Mouse (Mus musculus): ENCODE results near the gene Lrrc71. TPM values are rescaled to one million over a fixed set of nuclear protein-coding genes. Genes with fewer than 3 reads are reported as not detected.

The Lrrc71 gene
- 0.24 and 0.31 TPM in 2 replicates for polyA plus RNA-seq (2014; fragmentation: Nextera tagmentation; extraction: Ambion mirVana)

GRCm38 (mm10) chr3:87748431-87748830 is at the start of gene Lrrc71:
TSS of gene Lrrc71 (minus strand) at chr3:87748625.
- DNase-seq (ENCODE audit: low spot score) (no peak), ATAC-seq (ENCODE audit: insufficient read depth, low FRiP score, low TSS enrichment) (no peak)
- no peak within 1 kb of the TSS for H3K4me2 ChIP-seq (ENCODE audit: low read depth)
- WGBS: 56% methylated on average over 13 of the region's 13 CpGs
- no peaks in the 10 kb centered on the region for H3K27me3 ChIP-seq (ENCODE audit: control insufficient read depth, insufficient read depth, low read length)
- peaks cover 5% of the 10 kb centered on the region; the same call in 1 of the 2 replicates for H3K4me1 ChIP-seq (ENCODE audit: control insufficient read depth, insufficient read depth, low read length)
- H3K4me3 ChIP-seq (ENCODE audit: low read depth, low read length): no peak within 1 kb of the TSS
- H3K9me3 ChIP-seq (ENCODE audit: control insufficient read depth, low read length): no peaks in the 10 kb centered on the region
- H3K9ac ChIP-seq (ENCODE audit: low read length): no peak within 1 kb of the TSS
- no peak within 1 kb of the TSS for H3K27ac ChIP-seq (ENCODE audit: low read depth, low read length)
- H3K36me3 ChIP-seq (ENCODE audit: control insufficient read depth, insufficient read depth, low read length): no peaks in the 10 kb centered on the region

- peak; percentile 32 for DNase-seq (ENCODE audit: low spot score)
- peaks cover 73% of the 10 kb centered on the region for H3K27me3 ChIP-seq (ENCODE audit: control insufficient read depth, insufficient read depth, low read length)
- H3K4me1 ChIP-seq (ENCODE audit: control insufficient read depth, insufficient read depth, low read length): peaks cover 13% of the 10 kb centered on the region
- H3K4me2 ChIP-seq (ENCODE audit: low read depth): peak within 1 kb of the TSS; percentile 37
- ATAC-seq (ENCODE audit: insufficient read depth, low FRiP score, low TSS enrichment): no peak
- no peaks in the 10 kb centered on the region for H3K36me3 ChIP-seq (ENCODE audit: control insufficient read depth, insufficient read depth, low read length)
- no peak within 1 kb of the TSS for H3K27ac ChIP-seq (ENCODE audit: low read depth, low read length)
- H3K9ac ChIP-seq (ENCODE audit: low read length): no peak within 1 kb of the TSS; the same call in 1 of the 2 replicates
- H3K4me3 ChIP-seq (ENCODE audit: low read depth, low read length): peak within 1 kb of the TSS; percentile 21
- no peaks in the 10 kb centered on the region for H3K9me3 ChIP-seq (ENCODE audit: control insufficient read depth, low read length)
- 1% methylated on average over 29 of the region's 29 CpGs for WGBS
Measured at GRCm38 (mm10) chr3:87796736-87797334, 48.4 kb upstream of the Lrrc71 start, which contains the start of gene Insrr. TSS of gene Insrr (plus strand) at chr3:87796951.

- Histone ChIP-seq H3K4me2 (ENCODE audit: low read depth) (peak overlapping the region; percentile 38), H3K4me1 (ENCODE audit: control insufficient read depth, insufficient read depth, low read length) (peaks cover 13% of the 10 kb centered on the region), H3K27me3 (ENCODE audit: control insufficient read depth, insufficient read depth, low read length) (peaks cover 70% of the 10 kb centered on the region), H3K27ac (ENCODE audit: low read depth, low read length) (no peak overlapping the region), H3K4me3 (ENCODE audit: low read depth, low read length) (peak overlapping the region; percentile 24; the same call in 1 of the 2 replicates), H3K36me3 (ENCODE audit: control insufficient read depth, insufficient read depth, low read length) (no peaks in the 10 kb centered on the region), H3K9me3 (ENCODE audit: control insufficient read depth, low read length) (no peaks in the 10 kb centered on the region), H3K9ac (ENCODE audit: low read length) (no peak overlapping the region)
- 16% methylated on average over 33 of the region's 33 CpGs for WGBS
- DNase-seq (ENCODE audit: low spot score) (peak; percentile 81), ATAC-seq (ENCODE audit: insufficient read depth, low FRiP score, low TSS enrichment) (no peak)
Measured at GRCm38 (mm10) chr3:87795336-87796277, 47.2 kb upstream of the Lrrc71 start.

- peak within 1 kb of the TSS; percentile 38 for H3K4me2 ChIP-seq (ENCODE audit: low read depth)
Measured at GRCm38 (mm10) chr3:87794922-87795325, 46.5 kb upstream of the Lrrc71 start, which contains the start of gene Ntrk1. TSS of gene Ntrk1 (minus strand) at chr3:87795162.

GRCm38 (mm10) chr3:87789768-87790167 is 41.3 kb upstream of the Lrrc71 start:
- Histone ChIP-seq H3K4me3 (ENCODE audit: low read depth, low read length) (no peak overlapping the region), H3K27ac (ENCODE audit: low read depth, low read length) (no peak overlapping the region)
- ATAC-seq (ENCODE audit: insufficient read depth, low FRiP score, low TSS enrichment): no peak

More at GRCm38 (mm10) chr3:87794922-87795325, 46.5 kb upstream of the Lrrc71 start, which contains the start of gene Ntrk1:
- H3K27me3 ChIP-seq (ENCODE audit: control insufficient read depth, insufficient read depth, low read length): peaks cover 69% of the 10 kb centered on the region
- H3K9ac ChIP-seq (ENCODE audit: low read length): no peak within 1 kb of the TSS
- WGBS: under 1% methylated on average over 39 of the region's 47 CpGs
- no peaks in the 10 kb centered on the region for H3K9me3 ChIP-seq (ENCODE audit: control insufficient read depth, low read length)
- H3K4me3 ChIP-seq (ENCODE audit: low read depth, low read length): peak within 1 kb of the TSS; percentile 24; the same call in 1 of the 2 replicates
- ATAC-seq (ENCODE audit: insufficient read depth, low FRiP score, low TSS enrichment) (no peak), DNase-seq (ENCODE audit: low spot score) (peak; percentile 59)
- no peak within 1 kb of the TSS for H3K27ac ChIP-seq (ENCODE audit: low read depth, low read length)
- H3K36me3 ChIP-seq (ENCODE audit: control insufficient read depth, insufficient read depth, low read length): no peaks in the 10 kb centered on the region
- peaks cover 16% of the 10 kb centered on the region for H3K4me1 ChIP-seq (ENCODE audit: control insufficient read depth, insufficient read depth, low read length)

GRCm38 (mm10) chr3:87789248-87789647 is 40.8 kb upstream of the Lrrc71 start:
- WGBS: 52% methylated on average over 1 of the region's 1 CpGs
- H3K9ac ChIP-seq (ENCODE audit: low read length): no peak overlapping the region
- ATAC-seq (ENCODE audit: insufficient read depth, low FRiP score, low TSS enrichment) (no peak), DNase-seq (ENCODE audit: low spot score) (no peak)
- peaks cover 25% of the 10 kb centered on the region for H3K27me3 ChIP-seq (ENCODE audit: control insufficient read depth, insufficient read depth, low read length)
- peaks cover 15% of the 10 kb centered on the region for H3K4me1 ChIP-seq (ENCODE audit: control insufficient read depth, insufficient read depth, low read length)
- H3K4me2 ChIP-seq (ENCODE audit: low read depth): no peak overlapping the region
- no peaks in the 10 kb centered on the region for H3K9me3 ChIP-seq (ENCODE audit: control insufficient read depth, low read length)
- H3K36me3 ChIP-seq (ENCODE audit: control insufficient read depth, insufficient read depth, low read length): no peaks in the 10 kb centered on the region
- H3K27ac ChIP-seq (ENCODE audit: low read depth, low read length): 0 out of 2 replicates have a peak overlapping the region, but pooled peaks have one; percentile 8
- H3K4me3 ChIP-seq (ENCODE audit: low read depth, low read length): no peak overlapping the region

More at GRCm38 (mm10) chr3:87789768-87790167, 41.3 kb upstream of the Lrrc71 start:
- DNase-seq (ENCODE audit: low spot score): peak; percentile 45
- peaks cover 15% of the 10 kb centered on the region for H3K4me1 ChIP-seq (ENCODE audit: control insufficient read depth, insufficient read depth, low read length)
- H3K4me2 ChIP-seq (ENCODE audit: low read depth): no peak overlapping the region
- WGBS: 34% methylated on average over 5 of the region's 5 CpGs
- no peak overlapping the region for H3K9ac ChIP-seq (ENCODE audit: low read length)
- no peaks in the 10 kb centered on the region for H3K36me3 ChIP-seq (ENCODE audit: control insufficient read depth, insufficient read depth, low read length)
- peaks cover 30% of the 10 kb centered on the region for H3K27me3 ChIP-seq (ENCODE audit: control insufficient read depth, insufficient read depth, low read length)
- no peaks in the 10 kb centered on the region for H3K9me3 ChIP-seq (ENCODE audit: control insufficient read depth, low read length)

- Histone ChIP-seq H3K36me3 (ENCODE audit: control insufficient read depth, insufficient read depth, low read length) (no peaks in the 10 kb centered on the region), H3K27ac (ENCODE audit: low read depth, low read length) (no peak overlapping the region), H3K9ac (ENCODE audit: low read length) (no peak overlapping the region), H3K4me3 (ENCODE audit: low read depth, low read length) (no peak overlapping the region), H3K27me3 (ENCODE audit: control insufficient read depth, insufficient read depth, low read length) (no peaks in the 10 kb centered on the region), H3K4me2 (ENCODE audit: low read depth) (no peak overlapping the region), H3K9me3 (ENCODE audit: control insufficient read depth, low read length) (no peaks in the 10 kb centered on the region), H3K4me1 (ENCODE audit: control insufficient read depth, insufficient read depth, low read length) (peaks cover 15% of the 10 kb centered on the region)
- no peak for ATAC-seq (ENCODE audit: insufficient read depth, low FRiP score, low TSS enrichment)
- WGBS: 65% methylated on average over 6 of the region's 6 CpGs
- DNase-seq (ENCODE audit: low spot score): no peak
Measured at GRCm38 (mm10) chr3:87785626-87786214, 37.3 kb upstream of the Lrrc71 start.

- H3K9me3 ChIP-seq (ENCODE audit: control insufficient read depth, low read length): no peaks in the 10 kb centered on the region
- H3K4me1 ChIP-seq (ENCODE audit: control insufficient read depth, insufficient read depth, low read length): peaks cover 14% of the 10 kb centered on the region
- H3K36me3 ChIP-seq (ENCODE audit: control insufficient read depth, insufficient read depth, low read length): no peaks in the 10 kb centered on the region
- H3K27me3 ChIP-seq (ENCODE audit: control insufficient read depth, insufficient read depth, low read length): no peaks in the 10 kb centered on the region
- DNase-seq (ENCODE audit: low spot score) (no peak), ATAC-seq (ENCODE audit: insufficient read depth, low FRiP score, low TSS enrichment) (no peak)
- H3K4me3 ChIP-seq (ENCODE audit: low read depth, low read length): no peak overlapping the region
- no peak overlapping the region for H3K27ac ChIP-seq (ENCODE audit: low read depth, low read length)
- 86% methylated on average over 5 of the region's 5 CpGs for WGBS
- no peak overlapping the region for H3K4me2 ChIP-seq (ENCODE audit: low read depth)
- no peak overlapping the region for H3K9ac ChIP-seq (ENCODE audit: low read length)
Measured at GRCm38 (mm10) chr3:87785156-87785555, 36.7 kb upstream of the Lrrc71 start.

Data from neural tube, embryonic 11.5 days (tissue).